Mouse (Mus musculus): ENCODE data around the gene Mrps10.
"Not testable (repeated sequence)": the region's sequence is repeated elsewhere in the genome, so short reads cannot be mapped to it uniquely, and the experiment has no call there.

Gene Mrps10

DNA sequence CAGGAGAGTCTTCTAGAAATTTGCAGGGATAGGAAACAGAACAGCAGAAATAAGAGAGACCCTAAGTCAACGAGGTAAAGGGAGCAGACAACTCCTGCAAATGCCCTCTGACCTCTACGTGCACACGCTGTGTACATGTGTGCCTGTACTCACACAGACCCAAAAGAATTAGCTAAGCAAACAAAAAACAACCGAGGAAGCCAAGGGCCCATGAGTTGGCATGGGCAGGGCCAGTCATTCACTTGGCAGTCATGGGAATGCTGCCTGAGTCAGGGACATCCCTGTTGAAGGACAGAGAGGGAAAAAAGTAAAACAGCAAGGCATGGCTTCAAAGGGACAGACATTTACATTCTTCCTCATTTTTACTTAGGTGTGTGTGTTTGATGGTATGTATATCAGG is 14.6 kb downstream of the Mrps10 start:
- DNase-seq: no peak

DNA sequence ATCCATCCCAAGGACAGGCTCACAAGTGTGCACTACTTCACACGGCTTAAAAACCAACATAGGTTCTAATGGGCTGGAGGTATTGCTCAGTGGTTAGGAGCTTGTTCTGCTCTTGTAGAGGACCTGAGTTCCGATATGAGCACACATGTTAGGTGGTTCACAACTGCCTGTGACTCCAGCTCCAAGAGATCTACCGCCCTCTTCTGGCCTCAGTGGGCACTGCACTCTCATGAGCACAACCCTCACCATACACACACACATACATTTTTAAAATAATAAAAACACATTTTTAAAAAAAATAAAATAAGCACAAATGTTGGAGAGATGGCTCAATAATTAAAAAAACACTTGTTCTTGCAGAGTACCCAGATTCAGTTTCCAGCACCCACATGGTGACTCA is 15.4 kb downstream of the Mrps10 start:
- no peak for DNase-seq

DNA sequence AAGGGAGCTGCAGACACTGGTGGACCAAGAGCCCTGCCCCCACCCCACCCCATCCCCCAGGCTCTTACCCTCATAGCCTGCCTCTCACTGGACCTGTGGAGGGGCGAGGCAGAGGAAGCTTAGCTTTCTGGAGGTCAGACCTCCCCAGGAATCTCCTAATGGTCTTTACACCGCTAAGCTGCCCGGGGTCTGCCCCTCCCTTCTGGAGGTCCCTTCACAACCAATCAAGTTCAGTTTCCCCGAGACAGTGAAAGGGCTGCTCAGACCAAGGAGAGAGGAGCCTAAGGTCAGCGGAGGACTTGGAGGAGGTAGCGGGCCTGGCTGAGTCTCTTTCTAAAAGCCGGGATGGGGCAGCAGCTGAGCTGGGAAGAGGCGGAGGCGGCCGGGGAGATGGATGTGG is 16.5 kb downstream of the Mrps10 start, which contains the start of gene Guca1b:
TSS of gene Guca1b (plus strand) at position 249 of the 400 bp plus-strand sequence.
- DNase-seq: no peak

DNA sequence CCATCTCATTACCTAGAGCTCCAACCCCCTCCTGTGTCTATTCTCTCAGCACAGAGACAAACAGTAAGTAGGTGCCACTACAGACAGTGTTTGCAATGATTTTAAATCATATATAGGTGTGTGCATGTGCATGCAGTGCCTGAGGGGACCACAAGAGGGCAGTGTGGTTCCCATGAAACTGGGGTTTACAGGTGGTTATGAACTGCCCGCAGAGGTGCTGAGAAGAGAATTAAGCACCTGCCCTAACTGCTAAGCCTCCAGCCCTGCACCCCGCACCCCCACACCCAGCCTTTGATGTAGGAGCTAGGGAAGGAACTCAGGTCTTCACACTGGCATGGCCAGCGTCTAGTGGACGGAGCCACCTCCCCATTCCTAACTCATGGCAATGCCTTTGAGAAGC is 18.0 kb downstream of the Mrps10 start:
- no peak for DNase-seq

DNA sequence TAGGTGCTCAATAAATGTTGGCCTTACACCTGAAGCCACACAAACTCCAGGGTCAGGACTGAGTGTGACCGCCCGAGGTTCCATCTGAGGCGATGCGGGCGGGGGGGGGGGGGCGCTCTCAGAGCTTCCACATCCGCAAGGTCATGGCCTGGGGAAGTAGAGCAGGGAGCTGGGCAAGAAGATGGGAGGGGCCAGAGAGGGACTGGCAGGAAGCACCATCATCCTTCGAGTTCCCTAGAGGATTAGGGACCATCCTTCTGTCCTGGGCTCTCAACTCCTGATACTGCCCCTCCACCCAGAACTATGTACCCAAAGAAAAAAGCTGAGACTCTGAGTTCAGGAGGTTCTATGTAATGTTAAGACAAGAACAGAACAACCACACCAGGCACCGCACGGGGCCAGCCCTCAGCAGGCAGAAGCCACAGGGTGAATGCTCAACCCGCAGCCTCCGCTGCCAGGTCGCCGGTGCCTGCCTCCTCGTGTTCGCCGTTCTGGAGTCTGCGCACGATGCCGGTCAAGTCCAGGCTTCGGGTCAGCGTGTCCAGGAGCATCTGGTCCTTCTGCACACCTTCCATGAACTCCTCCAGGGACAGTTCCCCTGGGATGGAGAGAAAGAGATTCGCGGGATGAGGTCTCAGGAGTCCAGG is 25.7 kb downstream of the Mrps10 start:
- no peak for DNase-seq

DNA sequence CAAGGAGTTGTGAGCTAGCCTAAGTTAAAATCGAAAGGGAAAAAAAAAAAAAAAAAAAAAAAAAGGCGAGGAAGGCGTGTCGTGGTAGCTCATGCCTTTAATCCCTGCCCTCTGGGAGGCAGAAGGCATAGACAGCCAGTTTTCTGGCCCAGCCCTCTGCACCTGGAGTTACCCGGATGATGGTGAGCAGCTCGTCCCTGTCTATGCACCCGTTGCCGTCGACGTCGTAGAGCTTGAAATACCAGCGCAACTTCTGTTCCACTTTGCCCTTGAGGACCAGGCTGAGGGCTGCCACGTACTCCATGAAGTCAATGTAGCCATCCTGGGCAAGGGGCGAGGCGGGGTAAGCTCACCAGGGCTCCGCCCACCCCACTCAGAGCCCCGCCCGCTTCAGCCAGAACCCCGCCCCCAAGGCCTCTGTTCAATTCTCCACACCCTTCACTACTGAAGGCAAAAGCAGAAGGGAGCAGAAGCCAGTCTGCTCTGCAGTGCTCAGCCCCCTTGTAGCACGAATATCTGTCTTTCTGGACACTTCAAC is 26.8 kb downstream of the Mrps10 start:
- DNase-seq: no peak

DNA sequence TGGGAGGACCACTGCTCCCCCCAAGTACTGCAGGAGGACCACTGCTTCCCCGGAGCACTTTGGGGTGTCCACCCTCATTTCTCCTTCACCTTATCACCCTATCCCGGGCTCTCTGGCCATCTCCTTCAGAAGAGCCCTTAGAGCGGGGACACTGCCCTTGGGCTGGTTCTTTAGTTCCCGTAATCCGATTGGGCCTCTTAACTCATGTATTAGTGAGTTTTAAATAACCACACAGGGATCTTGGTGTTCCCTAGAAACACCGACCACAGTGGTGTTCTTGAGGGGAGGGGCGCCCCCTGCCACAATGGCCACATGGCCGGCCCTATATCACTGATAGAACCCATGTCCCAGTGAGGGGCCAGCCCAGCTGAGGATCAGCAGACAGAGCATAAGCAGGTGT is 30.4 kb downstream of the Mrps10 start:
- no peak for DNase-seq

DNA sequence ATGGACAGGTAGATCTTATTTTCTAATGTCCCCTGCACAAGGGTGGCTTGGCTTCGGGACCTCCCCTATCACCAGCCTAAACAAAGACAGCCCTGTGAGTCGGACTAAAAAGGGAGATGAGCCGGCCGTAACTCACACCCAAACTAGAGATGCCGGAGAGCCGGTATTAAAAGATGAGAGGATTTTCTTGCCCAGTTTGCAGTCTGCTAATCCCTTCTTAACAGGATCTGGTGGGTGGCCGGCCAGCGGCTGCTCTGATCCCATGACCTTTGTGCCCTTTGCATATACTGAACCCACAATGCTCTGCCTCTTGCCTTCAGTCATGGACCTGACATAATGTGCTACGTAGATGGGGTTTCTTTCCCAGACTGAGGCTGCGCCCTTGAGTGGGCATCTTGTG is 31.8 kb downstream of the Mrps10 start, which contains the start of gene Guca1a:
TSS of gene Guca1a (minus strand) at position 134 of the 400 bp plus-strand sequence.
- DNase-seq: no peak

DNA sequence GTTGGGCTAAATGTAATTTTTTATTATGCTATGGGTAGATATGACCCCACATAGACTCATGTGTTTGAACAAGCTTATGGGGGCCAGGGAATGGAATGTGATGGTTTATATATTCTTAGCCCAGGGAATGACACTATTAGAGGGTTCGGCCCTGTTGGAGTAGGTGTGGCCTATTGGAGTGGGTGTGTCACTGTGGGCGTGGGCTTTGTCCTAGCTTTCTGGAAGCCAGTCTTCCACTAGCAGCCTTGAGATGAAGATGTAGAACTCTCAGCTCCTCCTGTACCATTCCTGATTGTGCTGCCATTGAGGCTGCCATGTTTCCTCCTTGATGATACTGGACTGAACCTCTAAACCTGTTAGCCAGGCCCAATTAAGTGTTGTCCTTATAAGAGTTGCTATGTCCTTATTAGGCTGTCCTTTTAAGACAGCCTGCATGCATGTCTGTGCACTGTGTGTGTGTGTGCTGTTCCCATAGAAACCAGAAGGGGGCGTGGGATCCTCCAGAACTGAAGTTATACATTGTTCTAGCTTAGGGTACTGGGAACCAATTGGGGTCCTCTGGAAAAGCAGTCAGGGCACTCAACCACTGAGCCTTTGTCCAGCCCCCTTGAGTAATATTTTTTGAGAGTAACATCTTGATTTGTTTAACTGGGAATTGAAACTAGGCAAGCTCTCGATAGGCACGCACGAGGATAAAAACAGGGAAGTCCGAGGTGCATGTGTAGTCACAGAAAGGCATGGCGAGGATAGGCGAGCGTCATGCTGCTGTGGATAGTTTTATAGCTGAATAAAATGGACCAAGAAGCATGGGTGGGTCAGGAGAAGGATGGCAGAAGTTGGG is 39.2 kb downstream of the Mrps10 start:
- DNase-seq: no peak

DNA sequence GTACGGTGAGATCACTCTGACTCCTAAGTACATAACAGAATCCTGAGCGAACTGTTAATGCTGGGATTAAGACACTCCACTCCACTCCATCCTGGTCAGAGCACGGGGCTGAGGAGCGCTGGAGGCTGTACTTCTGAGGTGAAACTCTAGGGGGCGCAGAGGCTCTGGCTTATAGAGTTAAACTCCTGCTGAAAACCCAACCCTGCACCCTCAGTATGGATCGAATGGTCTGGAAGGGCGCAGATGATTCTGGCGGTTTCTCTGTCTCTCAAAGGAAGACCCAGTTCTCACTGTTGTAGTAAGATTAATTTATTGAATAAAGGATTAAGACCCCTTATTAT is 39.8 kb downstream of the Mrps10 start:
- peak; percentile 25 for DNase-seq

DNA sequence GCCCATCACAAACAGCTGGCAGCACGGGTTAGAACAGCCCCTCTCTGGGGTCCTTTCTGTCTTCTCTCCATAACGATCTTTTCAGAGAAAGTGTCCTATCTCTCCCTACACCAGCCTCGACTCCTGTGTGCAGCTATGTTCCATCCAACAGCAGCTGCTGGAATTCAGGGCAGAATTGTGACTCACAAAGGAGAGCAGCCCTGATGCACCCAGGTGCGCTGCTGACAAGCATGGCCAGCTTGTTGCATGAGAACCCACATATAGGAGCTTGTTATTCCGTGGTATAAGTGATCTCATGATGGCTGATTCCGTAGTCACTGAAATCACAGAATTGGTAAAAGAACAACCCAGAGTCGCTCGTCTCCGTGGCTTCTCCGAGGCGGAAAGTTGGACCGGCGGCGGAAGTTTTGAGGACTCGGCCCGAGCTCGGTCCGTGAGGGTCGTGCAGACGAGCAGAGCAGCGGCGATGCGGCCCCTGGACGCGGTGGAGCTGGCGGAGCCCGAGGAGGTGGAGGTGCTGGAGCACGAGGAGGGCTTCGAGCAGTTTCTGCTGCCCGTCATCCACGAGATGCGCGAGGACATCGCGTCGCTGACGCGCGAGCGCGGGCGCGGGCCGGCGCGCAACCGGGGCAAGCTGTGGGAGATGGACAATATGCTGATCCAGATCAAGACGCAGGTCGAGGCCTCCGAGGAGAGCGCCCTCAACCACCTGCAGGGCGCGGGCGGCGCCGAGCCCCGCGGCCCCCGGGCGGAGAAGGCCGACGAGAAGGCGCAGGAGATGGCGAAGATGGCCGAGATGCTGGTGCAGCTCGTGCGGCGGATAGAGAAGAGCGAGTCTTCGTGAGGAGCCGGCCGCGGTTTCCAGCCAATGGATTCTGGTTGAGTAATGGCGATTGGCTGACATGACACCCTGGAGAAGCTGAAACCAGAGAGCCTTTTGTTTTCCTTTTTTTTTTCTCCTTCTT is 41.5 kb downstream of the Mrps10 start:
- DNase-seq: peak; percentile 32

DNA sequence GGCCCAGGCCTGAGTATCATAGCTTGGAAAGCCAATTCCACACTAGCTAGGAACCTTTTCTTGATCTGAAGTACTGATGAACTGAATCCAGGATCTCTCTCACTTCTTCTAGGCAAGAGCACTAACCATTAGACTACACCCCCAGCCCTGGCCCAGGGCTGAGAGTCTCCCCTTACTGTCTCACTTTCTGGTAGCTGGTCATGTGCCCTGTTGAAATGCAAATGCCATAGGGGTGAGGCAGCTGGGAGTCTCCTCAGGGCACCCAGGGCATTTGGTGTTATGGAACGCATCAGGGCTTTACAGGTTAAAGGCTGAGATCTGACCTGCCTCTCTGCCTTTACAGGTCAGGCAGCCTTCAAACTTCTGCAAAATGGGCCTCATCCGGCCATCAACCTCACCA is 51.5 kb downstream of the Mrps10 start:
- no peak for DNase-seq

DNA sequence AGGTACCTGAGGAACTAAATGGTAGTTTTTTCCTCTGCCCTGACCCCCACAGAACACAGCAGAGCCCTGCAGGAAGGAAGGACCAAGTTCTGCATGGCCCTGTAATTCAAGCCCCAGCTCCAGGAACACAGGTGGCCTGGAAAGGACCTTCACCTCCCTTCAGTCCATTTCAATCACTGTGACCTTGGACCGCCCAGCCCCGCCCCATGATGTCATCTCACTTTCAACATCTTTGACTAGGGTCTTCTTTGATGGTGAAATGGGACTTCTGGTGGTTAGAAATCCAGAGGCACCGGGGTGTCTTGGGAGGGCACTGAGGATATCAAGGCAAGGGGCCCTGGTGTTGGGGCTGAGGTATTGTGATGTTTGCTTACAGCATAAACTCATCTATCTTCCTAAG is 52.9 kb downstream of the Mrps10 start:
- no peak for DNase-seq

DNA sequence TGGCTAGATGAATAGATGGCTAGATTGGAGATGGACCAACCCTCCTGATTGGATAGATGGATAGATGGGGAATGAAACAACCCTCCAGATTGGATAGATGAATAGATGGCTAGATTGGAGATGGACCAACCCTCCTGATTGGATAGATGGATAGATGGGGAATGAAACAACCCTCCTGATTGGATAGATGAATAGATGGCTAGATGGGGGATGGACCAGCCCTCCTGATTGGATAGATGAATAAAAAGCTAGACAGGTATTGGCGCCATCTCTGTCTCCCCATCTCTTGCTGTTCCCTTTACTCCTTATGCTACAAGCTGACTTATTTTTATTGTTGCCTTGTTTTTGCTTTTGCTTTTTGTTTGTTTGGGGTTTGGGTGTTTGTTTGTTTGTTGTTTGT is 53.9 kb downstream of the Mrps10 start:
- DNase-seq: not testable (repeated sequence)

DNA sequence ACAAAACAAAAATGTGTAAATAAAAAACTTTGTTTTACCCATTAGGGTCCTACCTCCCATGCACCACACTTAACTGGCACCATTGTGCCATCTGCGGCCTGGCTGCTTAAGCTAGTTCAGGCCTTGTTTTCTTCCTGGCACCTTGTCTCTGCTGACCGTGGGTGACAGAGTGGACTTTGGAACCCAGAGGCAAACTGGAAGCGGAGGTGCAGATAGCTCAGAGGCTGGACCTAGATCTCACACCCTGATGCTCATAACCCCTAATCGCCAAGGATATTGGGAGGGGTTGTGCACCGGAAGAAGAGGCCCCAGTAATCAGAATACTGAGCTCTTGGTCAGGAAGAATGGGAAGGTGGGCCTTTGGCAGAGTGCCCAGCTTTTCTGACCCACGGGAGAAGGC is 55.5 kb downstream of the Mrps10 start:
- no peak for DNase-seq

DNA sequence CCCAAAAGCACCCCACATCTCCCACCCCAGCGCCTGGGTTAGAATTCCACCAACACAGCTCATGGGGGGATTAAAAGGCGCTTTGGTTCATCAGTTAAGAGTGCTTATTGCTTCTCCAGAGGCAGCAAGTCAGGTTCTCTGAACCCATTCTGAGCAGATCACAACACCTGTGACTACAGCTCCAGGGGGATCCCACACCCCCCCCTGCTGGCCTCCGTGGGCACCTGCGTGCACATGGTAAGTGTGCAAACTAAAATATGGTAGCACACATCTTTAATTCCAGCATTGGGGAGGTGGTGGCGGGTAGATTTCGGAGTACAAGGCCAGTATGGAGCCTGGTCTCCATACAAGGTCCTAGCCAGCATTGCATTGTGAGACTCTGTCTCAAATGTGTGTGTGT is 58.6 kb downstream of the Mrps10 start:
- no peak for DNase-seq

DNA sequence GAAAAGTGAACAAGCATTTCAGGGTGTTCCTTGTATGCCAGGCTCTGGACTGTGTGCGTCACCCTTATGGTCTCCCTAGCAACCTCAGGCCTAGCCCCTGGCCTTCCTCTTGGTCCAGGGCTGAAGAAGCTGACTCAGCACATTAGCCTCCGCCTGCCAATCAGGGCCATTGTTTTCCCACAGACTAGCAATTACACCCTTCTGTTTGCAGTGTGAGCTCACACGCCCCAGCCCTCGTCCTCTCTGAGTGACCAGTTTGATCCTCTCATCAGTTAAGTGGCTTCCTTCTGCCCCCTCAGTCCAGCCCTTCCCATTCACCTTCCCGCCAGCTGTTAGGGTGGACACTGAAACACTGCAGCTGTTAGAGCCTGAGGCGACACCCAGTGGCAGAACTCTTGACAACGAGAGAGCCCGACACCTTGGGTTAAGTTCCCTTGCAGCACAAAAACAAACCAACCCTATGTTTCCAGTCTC is 60.2 kb downstream of the Mrps10 start:
- no peak for DNase-seq

DNA sequence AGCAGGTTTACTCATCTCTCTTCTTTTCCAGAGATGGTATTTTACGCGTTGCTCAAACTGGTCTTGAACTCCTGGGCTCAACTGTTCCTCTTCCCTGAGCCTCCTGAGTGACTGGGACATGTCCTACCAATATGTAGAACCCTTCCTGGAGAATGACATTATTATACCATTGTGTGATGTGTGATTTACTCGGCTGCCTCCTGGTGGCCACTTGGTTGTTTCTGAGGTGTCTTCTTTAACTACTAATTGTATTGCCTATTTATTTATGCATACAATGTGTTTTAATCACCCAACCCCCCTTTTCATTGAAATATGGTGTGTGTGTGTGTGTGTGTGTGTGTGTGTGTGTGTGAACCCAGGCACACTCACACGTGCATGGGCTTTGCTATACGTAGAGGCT is 62.1 kb downstream of the Mrps10 start:
- DNase-seq: no peak

Measured in cerebellum, adult 11-12 months (tissue).